Mouse (Mus musculus) natural killer cell, adult 2 months (primary cell): Measurements from ENCODE around the gene Sqstm1.
"Not testable (repeated sequence)": the region's sequence is repeated elsewhere in the genome, so short reads cannot be mapped to it uniquely, and the experiment has no call there.

Source experiments
- DNase-seq, 2 experiments: peaks; one replicate each; pipeline ENCODE4 v3.0.0; 2022; ENCODE audit warnings: low spot score in 2 of 2

Sqstm1 gene

DNA sequence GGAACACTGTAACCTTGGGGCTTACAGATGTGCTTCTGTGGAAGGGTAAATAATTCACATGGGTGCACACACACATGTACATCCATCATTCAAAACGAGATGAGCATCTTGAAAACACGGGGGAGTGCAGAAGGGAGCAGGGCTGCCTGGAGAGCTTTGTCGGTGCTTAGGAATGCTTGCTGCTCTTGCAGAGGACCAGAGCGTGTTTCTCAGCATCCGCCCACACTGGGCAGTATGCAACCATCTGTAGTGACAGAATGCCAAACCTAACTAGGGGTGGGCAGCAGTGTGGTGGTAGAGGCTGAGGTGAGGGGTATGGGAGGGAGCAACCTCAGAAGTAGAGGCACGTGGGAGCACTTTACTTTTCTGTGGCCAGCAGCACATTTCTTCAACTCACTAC, 33.5 kb downstream of the Sqstm1 start:
- DNase-seq = no peak

- no peak for DNase-seq
Observed at GRCm38 (mm10) chr11:50176351-50176750, 34.3 kb downstream of the Sqstm1 start.

DNA sequence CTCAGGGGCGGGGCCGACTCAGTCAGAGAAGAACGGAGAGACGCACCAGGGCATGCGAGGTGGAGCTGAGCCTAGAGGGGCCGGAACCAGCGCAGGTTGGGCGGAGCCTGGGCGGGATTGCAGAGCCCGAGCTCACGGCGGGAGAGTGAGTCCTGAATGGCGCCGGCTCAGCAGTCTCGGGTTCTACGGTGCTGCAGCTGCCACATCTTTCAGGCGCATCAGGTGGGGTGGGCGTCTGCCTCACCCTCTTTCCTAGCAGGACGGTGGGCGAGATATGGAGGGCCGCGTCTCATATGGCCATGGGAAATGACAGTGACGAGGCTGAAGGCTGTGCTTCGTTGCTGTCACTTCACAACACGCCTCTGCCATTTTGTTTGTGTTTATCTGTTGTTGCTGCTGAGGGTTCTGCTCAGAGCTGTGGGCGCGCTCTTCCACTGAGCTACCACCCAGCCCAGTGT, 35.9 kb downstream of the Sqstm1 start:
- peak; percentile 97 to 98 for DNase-seq

GRCm38 (mm10) chr11:50174111-50174729, 36.4 kb downstream of the Sqstm1 start, which contains the start of gene Mrnip:
Gene Mrnip (plus strand): TSS chr11:50174444.
- DNase-seq = not testable (repeated sequence)

DNA sequence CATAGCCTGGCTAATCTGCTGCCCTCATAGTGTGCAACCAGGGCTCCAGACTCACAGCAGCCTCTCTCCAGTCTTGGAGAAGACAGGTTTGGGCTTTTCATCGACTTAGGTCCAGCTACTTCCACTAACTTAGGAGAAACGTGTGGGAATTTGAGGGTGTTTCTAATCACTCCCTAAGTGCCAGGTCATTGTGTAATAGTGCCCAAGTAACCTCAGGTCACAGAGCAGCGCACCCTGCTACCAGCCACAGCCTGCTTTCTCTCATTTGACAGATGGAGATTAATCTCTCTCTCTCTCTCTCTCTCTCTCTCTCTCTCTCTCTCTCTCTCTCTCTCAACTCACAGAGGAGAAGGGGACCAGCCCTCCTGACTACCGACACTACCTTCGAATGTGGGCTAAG, 42.3 kb downstream of the Sqstm1 start:
- DNase-seq = no peak

DNA sequence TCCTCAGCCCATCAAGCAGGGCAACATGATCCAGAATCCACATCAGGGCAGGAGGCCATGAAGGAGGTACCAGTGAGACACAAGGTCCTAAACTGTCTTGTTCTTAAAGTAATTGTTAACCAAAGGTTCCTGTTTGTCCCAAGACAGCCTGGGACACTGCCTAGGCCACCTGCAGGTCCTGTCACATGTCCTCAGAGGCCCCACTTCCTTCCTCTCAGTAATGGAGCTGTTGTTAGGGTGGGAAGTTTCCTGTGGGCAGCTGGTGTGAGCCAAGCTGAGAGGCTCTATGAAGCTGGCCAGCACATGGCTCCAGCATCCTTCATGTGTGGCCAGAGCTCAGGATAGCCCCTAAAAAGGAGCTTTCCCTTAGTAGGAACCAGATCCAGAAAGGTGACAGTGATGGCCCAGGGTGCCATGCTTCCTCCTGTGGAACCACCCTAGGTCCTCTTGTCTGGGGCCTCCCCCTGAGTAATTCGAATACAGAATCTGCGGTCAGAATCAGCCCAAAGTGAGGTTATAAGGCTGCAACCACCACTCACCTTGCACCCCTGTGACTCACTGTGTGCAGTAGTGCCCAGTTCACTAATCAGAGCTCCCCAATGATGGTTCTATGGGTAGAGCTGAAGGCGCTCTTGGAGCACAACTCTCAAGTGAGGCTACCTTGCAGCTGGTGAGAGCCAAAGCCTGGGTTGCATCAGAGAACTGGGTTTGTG, 48.1 kb downstream of the Sqstm1 start:
- peak; percentile 24 to 26 for DNase-seq

DNA sequence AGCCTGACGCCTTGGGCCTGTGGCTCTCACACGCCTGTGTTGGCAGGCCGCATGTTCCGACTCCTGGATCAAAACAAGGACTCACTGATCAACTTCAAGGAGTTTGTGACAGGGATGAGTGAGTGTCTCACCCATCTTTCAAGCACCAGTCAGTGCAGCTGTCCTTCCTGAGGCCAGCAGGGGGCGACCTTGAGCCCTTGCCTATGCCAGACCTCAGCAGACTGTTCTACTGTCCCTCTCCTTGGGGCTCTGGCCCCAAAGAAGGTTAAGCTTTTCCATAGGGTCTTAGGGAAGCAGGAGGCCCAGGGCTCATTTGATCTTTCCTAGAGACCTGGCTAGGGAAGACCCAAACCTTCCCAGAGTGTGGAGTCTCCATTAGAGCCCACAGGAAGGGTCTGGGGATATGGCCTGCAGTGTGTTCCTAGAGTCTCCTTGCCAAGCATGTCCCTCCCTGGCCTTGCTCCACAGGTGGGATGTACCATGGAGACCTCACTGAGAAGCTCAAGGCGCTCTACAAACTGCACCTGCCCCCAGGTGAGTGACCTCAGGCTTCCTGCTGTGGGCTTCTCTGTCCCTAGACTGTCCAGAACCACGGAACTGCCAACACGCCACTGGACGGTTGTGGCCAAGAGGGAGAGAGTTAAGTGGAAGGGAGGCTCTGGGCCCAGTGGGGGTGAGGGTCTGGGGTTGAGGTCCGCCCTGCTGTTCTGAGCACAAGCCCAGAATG, 48.9 kb downstream of the Sqstm1 start:
- peak; percentile 54 to 64 for DNase-seq

GRCm38 (mm10) chr11:50159347-50159746, 51.3 kb downstream of the Sqstm1 start:
- no peak for DNase-seq

DNA sequence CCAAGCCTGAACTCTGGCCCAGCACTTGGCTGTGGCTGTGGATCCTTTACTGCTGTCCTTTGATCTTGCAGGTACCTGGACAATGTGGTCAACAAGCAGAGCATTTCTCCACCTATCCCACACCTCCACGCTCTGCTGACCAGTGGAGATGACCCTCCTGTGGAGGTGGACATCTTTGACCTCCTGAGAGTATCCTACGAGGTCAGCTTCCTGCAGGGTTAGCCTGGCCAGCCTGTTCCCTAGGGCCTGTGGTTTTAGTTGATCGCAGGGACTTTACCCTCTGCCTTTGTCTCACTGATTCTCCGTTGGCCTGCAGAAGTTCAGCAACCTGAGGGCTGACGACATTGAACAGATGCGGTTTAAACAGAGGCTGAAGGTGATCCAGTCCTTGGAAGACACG, 52.3 kb downstream of the Sqstm1 start:
- no peak for DNase-seq

- DNase-seq = no peak
Observed at GRCm38 (mm10) chr11:50156725-50157258, 53.8 kb downstream of the Sqstm1 start.

GRCm38 (mm10) chr11:50155785-50156184, 54.8 kb downstream of the Sqstm1 start:
- no peak for DNase-seq

DNA sequence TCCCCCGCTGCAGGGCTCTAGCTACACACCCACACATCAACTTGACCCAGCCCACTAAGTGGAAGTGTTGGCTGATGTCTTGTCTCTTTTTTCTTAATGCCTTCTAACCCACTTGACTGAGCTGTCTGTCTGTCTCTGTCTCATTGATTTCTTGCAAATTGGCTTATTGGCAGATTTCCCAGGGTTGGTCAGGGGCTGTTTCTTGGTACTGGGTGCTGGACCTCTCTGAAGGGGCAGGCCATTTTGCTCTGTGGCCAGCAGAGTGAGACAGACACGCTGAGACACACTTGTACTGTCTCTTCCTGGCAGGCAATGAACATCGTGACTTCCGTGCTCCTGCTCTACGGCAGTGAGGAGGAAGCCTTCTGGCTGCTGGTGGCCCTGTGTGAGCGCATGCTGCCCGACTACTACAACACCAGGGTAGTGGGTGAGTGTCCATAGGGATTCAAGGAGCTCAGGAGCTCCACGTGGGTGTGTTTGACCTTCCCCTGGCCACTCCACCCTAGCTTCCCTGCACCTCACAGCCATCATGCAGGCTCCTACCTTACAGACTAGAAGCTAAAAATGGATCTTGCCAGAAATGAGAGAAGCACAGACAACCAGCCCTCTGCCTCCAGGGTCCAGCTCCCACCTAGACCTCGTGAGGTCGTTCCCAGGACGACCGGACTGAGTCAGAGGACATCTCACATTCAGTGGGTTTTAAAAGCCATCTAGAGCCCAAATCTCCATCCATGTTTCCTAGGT, 55.7 kb downstream of the Sqstm1 start:
- DNase-seq = no peak

- DNase-seq = no peak
Observed at GRCm38 (mm10) chr11:50154166-50154565, 56.5 kb downstream of the Sqstm1 start.

GRCm38 (mm10) chr11:50151374-50151773, 59.3 kb downstream of the Sqstm1 start:
- no peak for DNase-seq

DNA sequence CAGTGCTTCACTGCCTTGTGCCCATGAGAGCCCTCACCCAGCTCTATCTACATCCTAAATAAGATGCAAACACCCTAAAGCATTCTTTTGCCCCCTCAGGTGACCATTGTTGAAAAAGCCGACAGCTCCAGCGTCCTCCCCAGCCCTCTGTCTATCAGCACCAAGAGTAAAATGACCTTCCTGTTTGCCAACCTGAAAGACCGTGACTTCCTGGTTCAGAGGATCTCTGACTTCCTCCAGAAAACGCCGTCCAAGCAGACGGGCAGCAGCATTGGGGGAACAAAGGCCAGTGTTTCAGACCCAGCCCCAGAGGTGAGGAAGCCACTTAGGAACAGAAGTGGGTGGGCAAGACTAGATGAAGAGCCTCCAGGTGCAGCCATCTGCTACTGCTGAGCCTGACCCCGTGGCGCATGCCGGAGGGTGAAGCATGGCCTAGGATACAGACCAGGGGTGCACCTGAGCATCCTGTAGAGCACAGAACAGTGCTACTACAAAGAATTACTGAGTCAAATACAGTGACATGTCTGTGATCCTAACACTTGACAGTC, 61.0 kb downstream of the Sqstm1 start:
- DNase-seq = no peak
